Mouse (Mus musculus): Measurements from ENCODE around the gene Atp6v0a4.

GRCm38 (mm10) chr6:38092539-38092938, 31.8 kb downstream of the Atp6v0a4 start:
- no peak for TF ChIP-seq CTCF (IDR thresholded peaks at IDR 0.05; ENCODE audit: insufficient read depth, low read length)
- no peak for TF ChIP-seq POLR2A (IDR thresholded peaks at IDR 0.05; ENCODE audit: borderline replicate concordance, extremely low read depth, low read depth, low read length)

All from lung, adult 2 months (tissue).